Mouse (Mus musculus) myocyte (in vitro differentiated cells): ENCODE results near the gene H13.

Experiments used
- CEBPB ChIP-seq: IDR thresholded peaks from 2 replicates; pipeline ENCODE4 v1.6.1; 2011; ENCODE audit warnings: mild to moderate bottlenecking, moderate library complexity; ENCODE audit not compliant: poor library complexity, insufficient read depth, severe bottlenecking
- MYOG ChIP-seq, 3 experiments: IDR thresholded peaks; one replicate each; pipeline ENCODE4 v1.6.1; 2011; ENCODE audit warnings: control low read depth in 2 of 3, low read depth in 2 of 3, mild to moderate bottlenecking in 2 of 3; ENCODE audit not compliant: insufficient read length in 2 of 3, control insufficient read depth in 1 of 3, insufficient read depth in 1 of 3
- POLR2A ChIP-seq: IDR thresholded peaks from one replicate; pipeline ENCODE4 v1.6.1; 2011; ENCODE audit warnings: low read depth, mild to moderate bottlenecking, control low read depth, moderate library complexity; ENCODE audit not compliant: insufficient read length
- POLR2AphosphoS2 ChIP-seq: IDR thresholded peaks from one replicate; pipeline ENCODE4 v1.6.1; 2011; ENCODE audit warnings: low read depth, control low read depth; ENCODE audit not compliant: insufficient read length
- REST ChIP-seq: IDR thresholded peaks from one replicate; pipeline ENCODE4 v1.6.1; 2011; ENCODE audit warnings: mild to moderate bottlenecking, control low read depth, moderate library complexity; ENCODE audit not compliant: insufficient read depth, insufficient read length
- TCF12 ChIP-seq: IDR thresholded peaks from one replicate; pipeline ENCODE4 v1.6.1; 2011; ENCODE audit warnings: mild to moderate bottlenecking, control low read depth; ENCODE audit not compliant: poor library complexity, insufficient read depth, severe bottlenecking
- USF1 ChIP-seq: IDR thresholded peaks from one replicate; pipeline ENCODE4 v1.6.1; 2011; ENCODE audit warnings: low read depth, mild to moderate bottlenecking, control low read depth, moderate library complexity

DNA sequence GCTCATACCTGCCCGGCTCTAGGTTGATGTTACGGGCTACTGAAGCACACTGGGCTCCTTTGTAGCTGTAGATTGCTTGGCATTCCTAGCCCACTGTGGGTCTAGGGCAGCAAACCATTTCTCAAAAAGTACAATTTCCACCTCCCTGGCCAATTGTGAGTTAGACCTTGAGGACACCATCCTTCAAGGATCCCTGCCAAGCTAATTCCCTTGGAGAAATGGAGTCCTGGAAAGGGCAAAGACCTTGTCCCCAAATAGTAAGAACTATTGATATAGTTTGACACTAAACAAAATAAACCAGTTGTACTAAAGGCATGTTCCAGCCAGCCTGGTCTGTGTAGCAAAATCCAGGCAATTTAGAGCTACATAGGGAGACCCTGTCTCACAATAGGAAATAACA is 69.1 kb downstream of the H13 start:
- TF ChIP-seq REST: no peak
- TF ChIP-seq POLR2A: no peak
- no peak for TF ChIP-seq USF1
- no peak for TF ChIP-seq TCF12
- TF ChIP-seq MYOG (IDR thresholded peaks at IDR 0.05; ENCODE audit: control insufficient read depth in 1 of 3, insufficient read depth in 1 of 3, insufficient read length in 2 of 3, low read depth in 2 of 3): no peak
- no peak for TF ChIP-seq CEBPB
- no peak for TF ChIP-seq POLR2AphosphoS2
